Mouse (Mus musculus) frontal cortex, adult 2 months (tissue): ENCODE data around the gene Rpe. TPM values are rescaled to one million over a fixed set of nuclear protein-coding genes. Genes with fewer than 3 reads are reported as not detected.

Experiments
- polyA plus RNA-seq: library from polyadenylated mRNA; depleted of rRNA; stranded (reverse); fragments of >200 nt; gene quantifications from 2 replicates; pipeline ENCODE4 v1.2.3, GENCODE M21; 2012; rRNA removed

The Rpe gene
- polyA plus RNA-seq, 1 experiment: 26.1 TPM

Other genes with a start within 250 kb of the Rpe start
- 79.9 and 99.5 TPM in 2 replicates for gene Unc80, start 232.5 kb upstream of the Rpe start, polyA plus RNA-seq
- gene Kansl1l, start 116.7 kb downstream of the Rpe start, polyA plus RNA-seq: 10.3 and 12.7 TPM in 2 replicates
- 32.8 and 36.1 TPM in 2 replicates for gene Acadl, start 162.4 kb downstream of the Rpe start, polyA plus RNA-seq
- gene Myl1, start 244.6 kb downstream of the Rpe start, polyA plus RNA-seq: 3.5 and 3.7 TPM in 2 replicates